Mouse (Mus musculus): Measurements from ENCODE around the gene Zc3h8.

Zc3h8 gene

GRCm38 (mm10) chr2:128892180-128892721 is 51.6 kb downstream of the Zc3h8 start:
- in situ Hi-C loops (cut with MseI, MboI): no loop called here

GRCm38 (mm10) chr2:128890661-128891335 is 53.1 kb downstream of the Zc3h8 start:
- in situ Hi-C loops (cut with MseI, MboI): no loop called here

- in situ Hi-C loops (cut with MseI, MboI): no loop called here
Measured at GRCm38 (mm10) chr2:128887866-128888550, 55.9 kb downstream of the Zc3h8 start.

GRCm38 (mm10) chr2:128885225-128885811 is 58.6 kb downstream of the Zc3h8 start:
- in situ Hi-C loops (cut with MseI, MboI): no loop called here

- in situ Hi-C loops (cut with MseI, MboI): no loop called here
Measured at GRCm38 (mm10) chr2:128881236-128881635, 62.6 kb downstream of the Zc3h8 start.
